Mouse (Mus musculus) MEL (cell line): ENCODE results near the gene Bub1b. TPM values are rescaled to one million over a fixed set of nuclear protein-coding genes. Genes with fewer than 3 reads are reported as not detected.

Source experiments
- DNase-seq: peaks from one replicate; pipeline ENCODE4 v3.0.0; 2011; ENCODE audit warnings: low read depth, low spot score
- H3K27ac ChIP-seq: 2 replicates; pipeline ENCODE4 v1.5.1; 2012; ENCODE audit warnings: low read depth, mild to moderate bottlenecking, control low read depth, low read length, moderate library complexity; ENCODE audit not compliant: control insufficient read depth
- H3K27me3 ChIP-seq, 2 experiments: fragments of 150-350 bp in 1 of 2; sonication (generic) in 1 of 2; 2 replicates each; pipeline ENCODE4 v1.6.1; 2012; ENCODE audit warnings: low read length in 2 of 2, mild to moderate bottlenecking in 2 of 2, improper control_type of control experiment in 1 of 2, moderate library complexity in 1 of 2; ENCODE audit not compliant: insufficient read depth in 2 of 2, control insufficient read depth in 1 of 2
- H3K36me3 ChIP-seq, 2 experiments: 2 replicates each; pipeline ENCODE4 v1.6.1; 2012 to 2014; ENCODE audit warnings: low read length in 2 of 2, improper control_type of control experiment in 1 of 2, inconsistent platforms in 1 of 2, mild to moderate bottlenecking in 1 of 2; ENCODE audit not compliant: insufficient read depth in 2 of 2, control insufficient read depth in 1 of 2
- H3K4me1 ChIP-seq, 2 experiments: fragments of 150-350 bp in 1 of 2; sonication (generic) in 1 of 2; 2 replicates each; pipeline ENCODE4 v1.6.1; 2012; ENCODE audit warnings: low read length in 2 of 2, improper control_type of control experiment in 1 of 2, mild to moderate bottlenecking in 1 of 2; ENCODE audit not compliant: insufficient read depth in 2 of 2, control insufficient read depth in 1 of 2
- H3K4me3 ChIP-seq, 2 experiments: fragments of 150-350 bp in 1 of 2; sonication (generic) in 1 of 2; 2 replicates each; pipeline ENCODE4 v1.5.1; 2012; ENCODE audit warnings: low read depth in 2 of 2, low read length in 2 of 2, mild to moderate bottlenecking in 2 of 2, moderate library complexity in 2 of 2, control low read depth in 1 of 2, improper control_type of control experiment in 1 of 2; ENCODE audit not compliant: control insufficient read depth in 1 of 2, insufficient read depth in 1 of 2
- H3K79me2 ChIP-seq: 2 replicates; pipeline ENCODE4 v1.6.1; 2012; ENCODE audit warnings: mild to moderate bottlenecking, low read length, moderate library complexity; ENCODE audit not compliant: control insufficient read depth, poor library complexity, insufficient read depth
- H3K9ac ChIP-seq: 2 replicates; pipeline ENCODE4 v1.6.1; 2012; ENCODE audit warnings: low read depth, mild to moderate bottlenecking, control low read depth, low read length, moderate library complexity; ENCODE audit not compliant: control insufficient read depth, poor library complexity, severe bottlenecking
- H3K9me3 ChIP-seq: fragments of 150-350 bp; sonication (generic); replicated peaks from 2 replicates; pipeline ENCODE4 v1.6.1; 2012; ENCODE audit warnings: mild to moderate bottlenecking, low read length, improper control_type of control experiment, moderate library complexity; ENCODE audit not compliant: insufficient read depth
- CHD1 ChIP-seq: IDR thresholded peaks from 2 replicates; pipeline ENCODE4 v1.6.1; 2012; ENCODE audit warnings: low read depth, mild to moderate bottlenecking, inconsistent platforms, low read length, improper control_type of control experiment
- E2F4 ChIP-seq: IDR thresholded peaks from 2 replicates; pipeline ENCODE4 v1.6.1; 2011; ENCODE audit warnings: low read depth, low read length, improper control_type of control experiment, borderline replicate concordance
- ELF1 ChIP-seq: IDR thresholded peaks from 2 replicates; pipeline ENCODE4 v1.6.1; 2014; ENCODE audit warnings: low read depth, mild to moderate bottlenecking, inconsistent platforms, low read length, improper control_type of control experiment, moderate library complexity
- EP300 ChIP-seq, 2 experiments: IDR thresholded peaks; 2 replicates each; pipeline ENCODE4 v1.6.1; 2011; ENCODE audit warnings: improper control_type of control experiment in 2 of 2, low read length in 2 of 2, low read depth in 1 of 2, mild to moderate bottlenecking in 1 of 2
- ETS1 ChIP-seq: IDR thresholded peaks from 2 replicates; pipeline ENCODE4 v1.6.1; 2012; ENCODE audit warnings: low read depth, mild to moderate bottlenecking, inconsistent platforms, low read length, improper control_type of control experiment, moderate library complexity
- GABPA ChIP-seq: IDR thresholded peaks from 2 replicates; pipeline ENCODE4 v1.6.1; 2012; ENCODE audit warnings: low read depth, mild to moderate bottlenecking, inconsistent platforms, low read length, improper control_type of control experiment, moderate library complexity
- GATA1 ChIP-seq: IDR thresholded peaks from 2 replicates; pipeline ENCODE4 v1.6.1; 2011; ENCODE audit warnings: low read depth, low read length, improper control_type of control experiment
- JUND ChIP-seq: IDR thresholded peaks from 2 replicates; pipeline ENCODE4 v1.6.1; 2011; ENCODE audit warnings: low read depth, mild to moderate bottlenecking, improper control_type of control experiment, low read length
- KAT2A ChIP-seq: conservative IDR thresholded peaks from 2 replicates; pipeline ENCODE4 v1.6.1; 2012; ENCODE audit warnings: low read depth, low read length, improper control_type of control experiment, inconsistent platforms
- MAFK ChIP-seq: IDR thresholded peaks from 2 replicates; pipeline ENCODE4 v1.6.1; 2011; ENCODE audit warnings: low read depth, mild to moderate bottlenecking, low read length, improper control_type of control experiment, borderline replicate concordance
- MEF2A ChIP-seq: IDR thresholded peaks from 2 replicates; pipeline ENCODE4 v1.6.1; 2014; ENCODE audit warnings: low read depth, mild to moderate bottlenecking, inconsistent platforms, low read length, improper control_type of control experiment; ENCODE audit not compliant: poor library complexity, insufficient replicate concordance, severe bottlenecking; ENCODE audit errors: extremely low read depth
- MYB ChIP-seq: IDR thresholded peaks from 2 replicates; pipeline ENCODE4 v1.6.1; 2011; ENCODE audit warnings: mild to moderate bottlenecking, low read depth, low read length, improper control_type of control experiment
- MYC ChIP-seq: IDR thresholded peaks from 2 replicates; pipeline ENCODE4 v1.6.1; 2011; ENCODE audit warnings: low read depth, mild to moderate bottlenecking, low read length, improper control_type of control experiment, moderate library complexity
- POLR2AphosphoS2 ChIP-seq: IDR thresholded peaks from 2 replicates; pipeline ENCODE4 v1.6.1; 2011; ENCODE audit warnings: low read length, improper control_type of control experiment
- POLR2AphosphoS5 ChIP-seq: IDR thresholded peaks from 2 replicates; pipeline ENCODE4 v1.6.1; 2012; ENCODE audit warnings: low read depth, borderline replicate concordance, mild to moderate bottlenecking, inconsistent platforms, low read length, moderate library complexity, mixed read lengths
- RAD21 ChIP-seq: IDR thresholded peaks from 2 replicates; pipeline ENCODE4 v1.6.1; 2011; ENCODE audit warnings: mild to moderate bottlenecking, low read depth, low read length, improper control_type of control experiment
- RCOR1 ChIP-seq: IDR thresholded peaks from 2 replicates; pipeline ENCODE4 v1.6.1; 2012; ENCODE audit warnings: low read depth, mild to moderate bottlenecking, inconsistent platforms, low read length, improper control_type of control experiment
- SIN3A ChIP-seq: IDR thresholded peaks from 2 replicates; pipeline ENCODE4 v1.6.1; 2012; ENCODE audit warnings: low read length, improper control_type of control experiment, inconsistent platforms
- SMC3 ChIP-seq: IDR thresholded peaks from 2 replicates; pipeline ENCODE4 v1.6.1; 2011; ENCODE audit warnings: low read depth, low read length, improper control_type of control experiment
- TAL1 ChIP-seq: IDR thresholded peaks from 2 replicates; pipeline ENCODE4 v1.6.1; 2012; ENCODE audit warnings: mild to moderate bottlenecking, inconsistent platforms, low read length, moderate library complexity, mixed read lengths
- TCF12 ChIP-seq: IDR thresholded peaks from 2 replicates; pipeline ENCODE4 v1.6.1; 2014; ENCODE audit warnings: low read depth, mild to moderate bottlenecking, inconsistent platforms, low read length, improper control_type of control experiment, moderate library complexity
- USF1 ChIP-seq: IDR thresholded peaks from 2 replicates; pipeline ENCODE4 v1.6.1; 2014; ENCODE audit warnings: low read depth, mild to moderate bottlenecking, inconsistent platforms, low read length, improper control_type of control experiment, moderate library complexity
- USF2 ChIP-seq, 2 experiments: IDR thresholded peaks; 2 replicates each; pipeline ENCODE4 v1.6.1; 2011 to 2012; ENCODE audit warnings: improper control_type of control experiment in 2 of 2, low read length in 2 of 2, borderline replicate concordance in 1 of 2, inconsistent platforms in 1 of 2, low read depth in 1 of 2, mild to moderate bottlenecking in 1 of 2; ENCODE audit not compliant: insufficient read depth in 1 of 2
- ZC3H11A ChIP-seq: IDR thresholded peaks from 2 replicates; pipeline ENCODE4 v1.6.1; 2012; ENCODE audit warnings: low read depth, mild to moderate bottlenecking, inconsistent platforms, low read length, improper control_type of control experiment
- ZKSCAN1 ChIP-seq: IDR thresholded peaks from 2 replicates; pipeline ENCODE4 v1.6.1; 2012; ENCODE audit warnings: low read depth, mild to moderate bottlenecking, inconsistent platforms, low read length, improper control_type of control experiment, moderate library complexity
- ZNF384 ChIP-seq: IDR thresholded peaks from 2 replicates; pipeline ENCODE4 v1.6.1; 2012; ENCODE audit warnings: low read depth, mild to moderate bottlenecking, inconsistent platforms, low read length, improper control_type of control experiment
- polyA plus RNA-seq, 2 experiments: library from polyadenylated mRNA; stranded (reverse) in 1 of 2; unstranded in 1 of 2; fragments of >175 nt in 1 of 2; fragments of >200 nt in 1 of 2; gene quantifications; 2 replicates each; pipeline versions ENCODE4 v1.2.1 to v1.2.4; 2012; ENCODE audit warnings: low replicate concordance in 2 of 2, low read depth in 1 of 2; ENCODE audit not compliant: insufficient read length in 2 of 2, insufficient read depth in 1 of 2, missing spikeins in 1 of 2
- total RNA-seq: library from RNA; depleted of rRNA; stranded (reverse); fragments of 300-350 nt; gene quantifications from 2 replicates; pipeline ENCODE4 v1.2.3, GENCODE M21; 2012

Gene Bub1b
- total and polyA plus RNA-seq, 3 experiments, result 87.5 to 120 TPM; not detected in 1

DNA sequence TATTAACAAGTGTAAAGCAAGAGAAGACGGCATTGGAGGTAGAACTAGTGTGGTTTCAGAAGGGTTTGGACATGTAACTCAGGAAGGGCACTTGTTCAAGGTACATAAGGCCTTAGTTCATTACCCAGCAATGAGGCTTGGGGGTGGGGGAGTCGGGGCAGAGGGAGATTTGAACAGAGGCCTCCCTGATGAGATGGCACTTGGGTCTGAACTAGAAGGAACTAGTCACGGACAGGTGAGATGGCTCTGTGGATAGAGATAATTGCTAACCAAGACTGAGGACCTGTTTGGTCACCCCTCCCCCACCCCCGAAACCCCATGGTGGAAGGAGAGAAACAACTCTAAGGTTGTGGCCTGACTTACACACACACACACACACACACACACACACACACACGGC, 1.1 kb downstream of the Bub1b start:
- TF ChIP-seq TCF12 (no peak), KAT2A (no peak), ELF1 (no peak), GATA1 (no peak), CHD1 (no peak), EP300 (IDR thresholded peaks at IDR 0.05; ENCODE audit: low read depth in 1 of 2, low read length in 2 of 2) (no peak), MYC (no peak), SIN3A (no peak), POLR2AphosphoS5 (no peak), MEF2A (no peak), JUND (no peak), SMC3 (no peak), TAL1 (no peak)
- Histone ChIP-seq H3K79me2 (peaks cover 42% of the 10 kb centered on the region), H3K27me3 (no peaks in the 10 kb centered on the region), H3K27ac (no peak overlapping the region; the same call in 1 of the 2 replicates), H3K36me3 (peaks cover 13 to 18% of the 10 kb centered on the region in 2 experiments), H3K9me3 (no peaks in the 10 kb centered on the region), H3K4me3 (peak overlapping the region; percentile 93 to 100), H3K4me1 (peaks cover 7% of the 10 kb centered on the region in 2 experiments; a peak in 2 of 4 replicates), H3K9ac (peak overlapping the region; percentile 80)
- peak; percentile 47 for DNase-seq

DNA sequence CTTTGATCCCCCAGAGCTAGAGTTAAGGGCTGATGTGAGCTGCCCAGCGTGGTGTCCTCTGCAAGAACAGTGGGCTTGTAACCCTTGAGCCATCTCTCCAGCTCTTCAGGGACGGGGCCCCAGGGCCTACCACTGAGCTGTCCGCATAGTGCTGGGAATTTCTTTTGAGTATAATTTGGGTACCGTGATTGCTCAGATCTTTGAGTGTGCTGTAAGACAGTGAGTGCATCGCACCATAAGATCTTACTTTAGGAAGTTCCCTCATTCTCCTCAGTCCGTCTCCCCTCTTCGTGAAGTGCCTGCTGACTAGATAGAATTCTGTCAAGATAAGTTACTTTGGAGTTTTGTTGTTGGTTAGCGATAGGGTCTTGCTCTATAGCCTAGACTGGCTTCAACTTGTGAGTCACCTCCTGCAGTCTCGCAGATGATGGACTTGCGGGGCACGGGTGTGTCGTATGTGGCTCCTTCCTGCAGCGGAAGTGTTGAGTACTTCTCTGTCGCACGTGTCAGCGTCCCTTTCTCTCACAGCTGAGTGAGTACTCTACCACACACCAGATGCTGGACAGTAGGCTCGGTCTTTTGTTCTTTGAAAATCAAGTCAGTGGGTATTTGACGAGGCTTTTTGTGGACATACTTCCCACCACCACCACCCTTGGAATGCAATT, 3.7 kb downstream of the Bub1b start:
- peaks cover 48% of the 10 kb centered on the region for H3K79me2 ChIP-seq
- no peak overlapping the region for H3K4me3 ChIP-seq
- no peak for TF ChIP-seq ZNF384
- TF ChIP-seq E2F4, result no peak
- TF ChIP-seq, all 39 proteins: peak for 0
- Histone ChIP-seq H3K4me1 (peaks cover 7% of the 10 kb centered on the region in 2 experiments; a peak in 2 of 4 replicates), H3K9me3 (no peaks in the 10 kb centered on the region), H3K27me3 (no peaks in the 10 kb centered on the region), H3K36me3 (peaks cover 18 to 32% of the 10 kb centered on the region in 2 experiments), H3K27ac (no peak overlapping the region), H3K9ac (no peak overlapping the region)
- no peak for DNase-seq

DNA sequence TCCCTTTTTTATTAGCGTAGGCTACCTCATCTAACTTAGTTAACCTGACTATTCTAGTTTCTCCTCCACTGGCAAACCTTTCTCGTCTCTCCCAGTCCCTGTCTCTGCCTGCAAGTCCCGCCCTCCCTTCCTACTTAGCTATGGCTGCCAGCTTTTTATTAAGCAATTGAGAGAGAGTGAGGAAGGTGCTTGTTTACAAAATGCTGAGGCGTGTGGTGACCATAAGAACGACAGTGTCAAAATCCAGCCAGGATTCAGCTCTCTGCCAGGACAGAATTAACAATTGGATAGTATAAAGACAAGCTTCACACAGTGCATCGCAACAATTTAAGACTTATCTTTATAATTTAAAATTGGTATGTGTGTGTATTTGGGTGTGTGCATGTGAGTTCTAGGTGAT, 6.1 kb downstream of the Bub1b start:
- H3K27me3 ChIP-seq, result no peaks in the 10 kb centered on the region
- H3K27ac ChIP-seq, result no peak overlapping the region
- H3K79me2 ChIP-seq, result peaks cover 38% of the 10 kb centered on the region
- H3K9ac ChIP-seq, result no peak overlapping the region
- peaks cover 15 to 45% of the 10 kb centered on the region in 2 experiments for H3K36me3 ChIP-seq
- peaks cover 5 to 7% of the 10 kb centered on the region in 2 experiments; a peak in 2 of 4 replicates for H3K4me1 ChIP-seq
- no peak for DNase-seq
- no peak overlapping the region for H3K4me3 ChIP-seq
- H3K9me3 ChIP-seq, result no peaks in the 10 kb centered on the region
- TF ChIP-seq RAD21 (no peak), GATA1 (no peak), USF2 (IDR thresholded peaks at IDR 0.05; ENCODE audit: borderline replicate concordance in 1 of 2, insufficient read depth in 1 of 2, low read depth in 1 of 2, low read length in 2 of 2) (no peak), ETS1 (no peak), SIN3A (no peak), RCOR1 (no peak), USF1 (no peak), MYB (no peak), KAT2A (no peak), GABPA (no peak), MAFK (no peak), ELF1 (no peak), ZC3H11A (no peak), POLR2AphosphoS5 (no peak), ZKSCAN1 (no peak), POLR2AphosphoS2 (no peak)
